Mouse (Mus musculus) embryonic stem cell, embryonic (primary cell): Measurements from ENCODE around the gene Abraxas2.

Experiments
- CTCF ChIA-PET, 4 experiments: fragments of 300-600 bp in 2 of 4; fragments of 350-600 bp in 2 of 4; sonication (Branson Sonifier 250); formaldehyde crosslinking; loops; one replicate each; lab custom pipeline; 2022; ENCODE audit warnings: inconsistent platforms in 2 of 4; lab: Charles Lee
- POLR2A ChIA-PET, 4 experiments: fragments of 300-600 bp in 2 of 4; fragments of 350-600 bp in 2 of 4; sonication (Branson Sonifier 250); formaldehyde crosslinking; loops; one replicate each; lab custom pipeline; 2022; ENCODE audit warnings: antibody characterized with exemption in 4 of 4, inconsistent platforms in 1 of 4; lab: Charles Lee

The Abraxas2 gene

DNA sequence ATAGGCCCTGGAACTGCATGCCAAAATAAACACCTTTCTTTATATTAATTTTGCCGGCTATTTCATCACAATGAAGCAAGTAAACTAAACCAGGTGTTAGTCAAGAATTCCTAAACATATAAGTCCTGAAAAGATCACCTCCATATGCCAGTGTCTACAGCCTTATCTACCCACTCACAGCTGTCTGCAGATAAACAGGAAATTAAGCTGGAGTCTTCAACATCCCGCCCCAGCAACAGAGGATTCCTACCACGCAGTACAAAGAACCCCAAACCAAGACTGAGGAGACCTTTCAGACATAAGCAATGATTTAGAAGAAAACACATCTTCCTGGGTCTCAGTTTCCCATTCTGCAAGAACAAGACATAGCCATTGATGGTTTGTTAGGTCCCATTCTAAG is 29.0 kb downstream of the Abraxas2 start:
- CTCF ChIA-PET = interaction anchor here in 2 of 4 experiments (1.6 to 3.8 kb wide), 3 partner anchors 9 to 232 kb away, joined by 7 to 23 read pairs (median 7); no protein-coding TSS in a partner anchor
- POLR2A ChIA-PET = interaction anchor here in 1 of 4 experiments (1.7 kb wide), 1 partner anchor 29 kb away, joined by 4 read pairs; the partner anchor contains the start of gene Abraxas2

DNA sequence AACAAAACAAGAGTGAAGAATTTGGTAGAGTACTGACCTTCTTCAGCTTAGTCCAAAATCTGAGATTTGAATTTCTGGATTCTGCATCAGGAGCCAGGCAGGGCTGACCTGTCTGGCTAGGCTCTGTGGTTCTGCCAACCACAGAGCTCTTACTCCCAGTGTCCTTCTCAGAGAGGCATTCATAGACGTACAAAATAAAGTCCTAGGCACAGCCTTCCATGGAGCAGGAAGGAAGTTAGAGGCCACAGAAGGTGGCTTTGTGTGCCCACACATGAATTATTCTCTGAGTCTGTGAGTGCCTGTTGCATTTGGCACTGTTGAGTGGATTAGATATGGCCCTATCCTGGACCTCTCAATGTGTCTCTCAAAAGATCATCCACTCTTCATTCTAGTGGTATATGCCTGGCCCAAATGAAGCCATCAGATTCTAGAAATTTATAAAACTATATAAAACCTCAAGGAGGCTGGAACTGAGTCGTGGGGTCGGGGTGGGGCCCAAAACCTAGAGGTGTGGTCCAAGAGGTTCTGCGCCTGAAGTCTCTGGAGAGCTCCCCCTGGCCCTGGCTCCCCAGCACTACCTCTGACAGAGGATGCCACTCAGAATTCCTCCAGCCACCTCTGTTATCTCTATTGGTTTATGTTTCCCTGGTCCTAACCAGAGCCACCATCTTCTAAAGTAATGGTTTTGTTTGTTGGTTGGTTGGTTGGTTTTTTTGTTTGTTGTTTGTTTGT is 29.7 kb downstream of the Abraxas2 start:
- ChIA-PET CTCF (interaction anchor here in 3 of 4 experiments (0.5 to 3.8 kb wide), 4 partner anchors 9 to 936 kb away, joined by 3 to 23 read pairs (median 7); no protein-coding TSS in a partner anchor), POLR2A (interaction anchor here in 2 of 4 experiments (0.6 to 1.7 kb wide), 4 partner anchors 8 to 29 kb away, joined by 3 to 4 read pairs (median 4); partner anchors contain the start of gene Abraxas2 (in 1 of the 2))

DNA sequence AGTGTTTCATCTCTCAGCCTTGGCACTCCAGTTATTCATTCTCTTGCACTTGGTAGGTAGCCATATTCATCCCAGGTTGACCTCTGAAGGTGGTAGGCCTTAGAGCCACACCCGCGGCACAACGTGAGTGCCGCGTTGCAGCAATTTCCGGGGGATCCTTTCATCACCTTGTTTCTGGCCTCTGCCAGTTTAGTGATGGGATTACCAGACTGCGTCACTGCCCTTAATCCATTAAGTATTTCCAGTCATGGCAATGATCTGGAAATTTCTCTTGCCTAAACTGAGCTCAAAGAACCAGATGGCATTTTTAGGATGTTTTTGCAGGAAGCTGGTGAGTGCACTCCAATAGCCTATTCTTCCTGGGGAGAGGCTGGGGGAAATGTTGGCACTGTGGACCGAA is 30.7 kb downstream of the Abraxas2 start:
- CTCF ChIA-PET = interaction anchor here in 2 of 4 experiments (1.0 to 3.8 kb wide), 4 partner anchors 8 to 313 kb away, joined by 3 to 23 read pairs (median 5); partner anchors contain the start of gene Oat (in 1 of the 2)

DNA sequence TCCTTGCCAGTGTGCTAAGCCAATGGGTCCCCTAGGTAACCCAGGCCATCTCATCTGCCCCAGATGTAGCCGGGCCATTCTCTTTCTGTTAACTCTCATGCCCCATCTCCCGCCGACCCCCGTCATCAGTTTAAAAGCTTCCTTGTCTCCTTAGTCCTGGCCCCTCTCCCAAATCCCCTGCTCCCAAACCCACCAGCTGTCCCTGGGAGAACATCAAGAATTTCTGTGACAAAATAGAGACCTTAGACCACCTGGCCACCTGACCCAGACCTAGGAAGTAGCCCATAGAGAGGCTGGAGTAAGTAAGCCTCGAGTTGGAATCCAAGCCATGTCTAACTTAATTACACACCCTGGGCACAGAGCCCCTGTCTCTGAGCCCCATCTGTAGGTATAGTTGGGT is 31.2 kb downstream of the Abraxas2 start:
- POLR2A ChIA-PET = interaction anchor here in 1 of 4 experiments (1.4 kb wide), 1 partner anchor 8 kb away, joined by 4 read pairs; no protein-coding TSS in a partner anchor
- CTCF ChIA-PET = interaction anchor here in 1 of 4 experiments (1.0 to 1.2 kb wide), 3 partner anchors 8 to 314 kb away, joined by 3 read pairs; partner anchors contain the start of gene Oat

More for the DNA sequence above, 30.7 kb downstream of the Abraxas2 start:
- POLR2A ChIA-PET = interaction anchor here in 1 of 4 experiments (1.4 kb wide), 1 partner anchor 9 kb away, joined by 4 read pairs; no protein-coding TSS in a partner anchor

DNA sequence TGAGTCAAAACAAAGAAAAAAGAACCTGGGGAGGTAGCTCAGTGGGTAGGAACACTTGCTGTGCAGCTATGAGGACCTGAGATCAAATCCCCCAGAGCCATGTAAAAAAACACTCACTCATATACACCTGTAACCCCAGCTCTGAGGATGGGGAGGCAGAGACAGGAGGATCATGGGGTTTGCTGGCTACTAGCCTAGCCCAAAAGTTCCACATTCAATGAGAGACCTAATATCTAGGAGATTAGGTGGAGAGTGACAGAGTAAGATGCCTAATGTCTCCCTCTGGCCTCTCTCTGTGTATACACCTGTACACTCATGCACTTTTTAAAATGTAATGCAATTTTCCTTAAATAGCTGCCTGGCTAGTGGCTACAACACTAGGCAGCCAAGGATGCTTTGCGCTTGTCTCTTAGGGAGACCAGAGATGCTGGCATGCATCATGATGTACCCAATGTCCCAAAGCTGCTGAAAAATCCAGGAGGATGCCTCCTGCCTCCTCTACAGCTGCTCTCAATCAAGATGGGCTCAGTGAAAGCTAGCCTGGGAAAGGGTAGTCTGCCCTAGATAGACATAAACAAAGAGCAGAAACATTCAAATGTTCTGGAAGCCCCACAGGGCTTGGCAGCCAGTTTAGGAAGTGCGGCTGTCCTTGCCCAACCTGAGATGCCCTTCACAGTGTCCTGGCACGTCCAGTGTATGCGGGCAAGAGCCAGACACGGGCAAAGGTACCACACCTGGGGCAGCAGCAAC is 32.7 kb downstream of the Abraxas2 start:
- ChIA-PET CTCF (interaction anchor here in 1 of 4 experiments (1.2 kb wide), 1 partner anchor 10 kb away, joined by 3 read pairs; no protein-coding TSS in a partner anchor), POLR2A (interaction anchor here in 1 of 4 experiments (0.7 kb wide), 1 partner anchor 165 kb away, joined by 3 read pairs; no protein-coding TSS in a partner anchor)

DNA sequence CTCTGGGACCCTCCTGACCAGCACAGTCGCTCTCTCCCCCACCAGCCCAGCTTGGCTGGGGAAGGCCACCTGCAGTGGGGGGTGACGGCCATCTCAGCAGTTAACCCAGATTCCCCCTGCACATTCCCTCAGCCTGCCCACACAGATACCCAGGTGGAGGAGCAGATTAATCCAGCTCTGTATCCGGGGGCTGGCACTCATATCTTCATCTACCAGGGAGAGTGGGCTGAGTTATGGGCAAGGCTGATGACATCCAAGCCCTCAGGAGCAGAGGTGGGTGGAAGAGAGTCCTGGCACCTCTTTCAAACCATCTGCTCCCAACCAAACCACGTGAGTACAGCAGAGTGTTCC is 33.3 kb downstream of the Abraxas2 start:
- CTCF ChIA-PET = no interaction called here
- POLR2A ChIA-PET = no interaction called here

DNA sequence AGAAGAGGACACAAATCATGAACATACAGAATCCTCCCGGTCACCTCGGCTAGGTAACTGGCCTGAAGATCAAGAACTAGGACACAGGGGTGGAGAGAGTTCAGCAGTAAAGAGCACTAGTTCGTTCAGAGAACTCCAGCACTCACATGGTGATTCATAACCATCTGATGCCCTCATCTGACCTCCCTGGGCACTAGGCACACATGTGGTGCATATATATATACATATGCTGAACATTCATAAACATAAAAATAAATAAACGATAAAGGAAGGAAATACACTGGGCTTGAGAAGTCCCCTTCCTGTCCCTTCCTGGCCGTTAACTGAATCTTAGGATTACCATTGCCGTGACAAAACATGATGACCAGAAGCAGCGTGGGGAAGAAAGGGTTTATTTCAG is 33.8 kb downstream of the Abraxas2 start:
- ChIA-PET CTCF (interaction anchor here in 1 of 4 experiments (0.6 kb wide), 1 partner anchor 130 kb away, joined by 7 read pairs; no protein-coding TSS in a partner anchor), POLR2A (no interaction called here)

DNA sequence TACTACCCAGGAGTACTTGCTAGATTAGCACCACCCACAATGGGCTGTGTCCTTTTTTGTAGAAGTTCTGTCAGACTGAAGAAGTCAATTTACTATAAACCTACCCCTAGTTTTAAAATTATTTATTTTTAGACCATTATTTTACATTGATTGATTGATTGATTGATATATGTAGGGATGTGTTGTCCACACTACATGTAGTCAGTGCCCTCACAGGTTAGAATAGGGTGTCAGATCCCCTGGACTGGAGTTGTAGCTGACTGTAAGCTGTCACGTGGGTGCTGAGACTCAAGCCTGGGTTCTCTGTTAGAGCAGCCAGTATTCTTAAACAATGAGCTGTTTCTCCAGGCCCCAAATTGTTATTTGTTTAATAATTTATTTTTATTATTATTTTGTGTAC is 34.3 kb downstream of the Abraxas2 start:
- ChIA-PET CTCF (interaction anchor here in 2 of 4 experiments (0.6 to 1.0 kb wide), 2 partner anchors 131 to 342 kb away, joined by 3 to 7 read pairs; no protein-coding TSS in a partner anchor), POLR2A (no interaction called here)

DNA sequence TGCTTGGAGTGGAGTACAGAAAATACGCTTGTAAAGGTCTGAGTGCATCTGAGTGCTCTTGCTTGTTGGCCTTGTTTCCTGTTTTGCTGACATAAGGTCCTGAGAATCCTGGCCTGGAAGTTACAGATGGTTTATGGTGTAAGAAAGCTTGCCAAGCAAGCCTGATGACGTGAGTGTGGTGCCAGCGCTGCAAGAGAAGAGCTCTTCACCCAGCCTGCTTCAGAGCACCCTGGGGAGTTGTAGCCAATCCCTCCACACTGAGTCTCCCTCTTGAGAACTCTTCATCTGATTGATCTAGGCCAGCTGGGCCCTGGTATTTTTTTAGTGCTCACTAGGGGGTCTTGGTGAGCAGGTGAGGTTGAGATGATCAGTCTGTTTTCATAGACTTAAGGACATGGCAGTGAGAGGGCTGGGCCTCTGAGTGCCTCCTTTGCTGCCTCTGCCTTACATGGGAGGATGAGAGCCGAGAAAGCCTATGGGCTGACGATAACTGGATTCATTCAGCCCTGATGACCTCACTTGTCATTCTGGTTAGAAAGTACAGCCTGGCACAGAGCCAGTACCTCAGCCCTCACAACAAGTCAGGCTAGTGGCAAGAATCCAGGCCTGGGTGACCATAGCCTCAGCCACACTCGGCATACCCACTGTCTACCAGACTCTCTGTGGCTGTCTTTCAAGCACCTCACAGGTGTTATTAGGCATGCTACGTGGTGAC is 36.0 kb downstream of the Abraxas2 start:
- CTCF ChIA-PET = interaction anchor here (0.5 to 4.2 kb wide), 4 partner anchors 9 to 241 kb away, joined by 3 to 132 read pairs (median 4); no protein-coding TSS in a partner anchor
- POLR2A ChIA-PET = interaction anchor here in 2 of 4 experiments (1.0 to 1.6 kb wide), 3 partner anchors 14 to 248 kb away, joined by 3 to 4 read pairs (median 3); no protein-coding TSS in a partner anchor

DNA sequence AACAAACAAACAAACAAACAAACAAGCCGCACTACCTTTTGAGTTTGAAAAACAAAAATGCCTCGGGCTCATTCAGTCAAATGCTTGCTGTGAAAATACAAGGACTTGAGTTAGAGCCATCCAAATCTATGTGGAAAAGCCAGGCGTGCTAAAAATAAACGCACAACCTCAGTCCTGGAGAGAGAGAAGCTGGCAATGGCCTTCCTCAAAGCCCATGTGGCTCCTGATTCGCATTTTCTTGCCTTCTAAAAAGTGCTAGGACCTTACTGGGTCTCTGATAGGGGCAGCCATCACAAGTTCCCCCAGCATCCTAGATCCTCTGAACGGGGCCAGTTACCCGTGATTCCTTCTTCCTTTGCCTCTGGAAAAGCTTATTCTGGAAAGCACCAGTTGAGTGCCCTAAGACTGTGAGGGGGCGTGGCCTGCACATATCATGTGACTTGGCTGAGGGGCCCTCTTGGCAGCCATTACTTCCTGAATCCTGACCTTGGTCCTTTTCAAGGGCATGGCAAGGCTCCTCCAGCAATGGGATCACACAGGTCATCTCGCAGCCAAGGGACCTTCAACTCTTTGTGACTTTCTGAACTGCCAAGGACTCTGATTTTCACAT is 37.3 kb downstream of the Abraxas2 start:
- CTCF ChIA-PET = interaction anchor here (0.6 to 4.2 kb wide), 47 partner anchors 8 to 698 kb away, joined by 3 to 132 read pairs (median 6); partner anchors contain the start of genes Abraxas2 (in 2 of the 4), Oat (in 2 of the 4), Eef1akmt2 (in 1 of the 4) and Fam53b (in 1 of the 4)
- POLR2A ChIA-PET = interaction anchor here in 3 of 4 experiments (0.6 to 3.1 kb wide), 44 partner anchors 10 to 654 kb away, joined by 3 to 54 read pairs (median 4); partner anchors contain the start of genes Abraxas2 (in 2 of the 3), Eef1akmt2 (in 2 of the 3), Zranb1 (in 2 of the 3) and Chst15 (in 1 of the 3)

DNA sequence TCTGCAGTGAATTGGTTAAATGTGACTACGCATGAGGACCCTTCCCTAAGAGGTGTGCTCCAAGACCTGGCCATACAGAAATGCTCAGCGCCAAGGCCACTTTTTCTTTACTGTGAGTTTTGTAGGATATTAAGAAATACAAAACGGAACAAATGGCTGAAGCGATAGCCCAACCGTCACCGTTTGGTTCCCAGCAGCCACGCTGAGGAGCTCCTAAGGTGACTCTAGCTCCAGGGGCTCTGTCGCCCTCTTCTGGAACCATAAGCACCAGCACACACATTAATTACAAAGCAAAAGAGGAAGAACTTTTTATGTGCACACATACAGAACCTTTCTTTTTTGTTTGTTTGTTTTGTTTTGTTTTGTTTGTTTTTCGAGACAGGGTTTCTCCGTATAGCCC is 38.2 kb downstream of the Abraxas2 start:
- POLR2A ChIA-PET = interaction anchor here (0.5 to 3.1 kb wide), 40 partner anchors 9 to 740 kb away, joined by 3 to 54 read pairs (median 5); partner anchors contain the start of genes Abraxas2 (in 2 of the 4), Eef1akmt2 (in 2 of the 4), Zranb1 (in 2 of the 4) and Chst15 (in 1 of the 4)
- CTCF ChIA-PET = interaction anchor here (0.5 to 4.2 kb wide), 67 partner anchors 9 to 873 kb away, joined by 3 to 132 read pairs (median 5); partner anchors contain the start of genes Abraxas2 (in 2 of the 4), Oat (in 2 of the 4), Eef1akmt2 (in 1 of the 4) and Fam53b (in 1 of the 4)

DNA sequence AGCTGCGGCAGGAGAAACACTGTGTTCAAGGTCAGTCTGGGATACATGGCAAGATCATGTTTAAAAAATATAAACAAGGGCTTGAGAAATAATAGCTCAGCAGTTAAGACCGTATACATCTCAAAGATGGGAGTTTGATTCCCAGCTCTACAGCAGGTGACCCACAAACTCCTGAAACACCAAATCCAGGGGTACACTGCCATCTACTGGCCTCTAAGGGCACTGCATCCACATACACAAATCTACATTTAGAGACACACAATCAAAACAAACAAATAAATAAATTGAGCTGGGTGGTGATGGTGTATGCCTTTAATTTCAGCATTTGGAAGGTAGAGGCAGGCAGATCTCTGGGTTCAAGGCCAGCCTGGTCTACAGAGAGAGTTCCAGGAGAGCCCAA is 39.2 kb downstream of the Abraxas2 start:
- ChIA-PET CTCF (interaction anchor here (0.6 to 4.2 kb wide), 74 partner anchors 8 to 708 kb away, joined by 3 to 132 read pairs (median 4); partner anchors contain the start of genes Abraxas2 (in 2 of the 4), Eef1akmt2 (in 1 of the 4), Oat (in 1 of the 4) and Zranb1 (in 1 of the 4)), POLR2A (interaction anchor here in 3 of 4 experiments (0.6 to 3.1 kb wide), 24 partner anchors 8 to 739 kb away, joined by 3 to 54 read pairs (median 4); partner anchors contain the start of genes Abraxas2 (in 2 of the 3), Edrf1 (in 1 of the 3) and Oat (in 1 of the 3))

DNA sequence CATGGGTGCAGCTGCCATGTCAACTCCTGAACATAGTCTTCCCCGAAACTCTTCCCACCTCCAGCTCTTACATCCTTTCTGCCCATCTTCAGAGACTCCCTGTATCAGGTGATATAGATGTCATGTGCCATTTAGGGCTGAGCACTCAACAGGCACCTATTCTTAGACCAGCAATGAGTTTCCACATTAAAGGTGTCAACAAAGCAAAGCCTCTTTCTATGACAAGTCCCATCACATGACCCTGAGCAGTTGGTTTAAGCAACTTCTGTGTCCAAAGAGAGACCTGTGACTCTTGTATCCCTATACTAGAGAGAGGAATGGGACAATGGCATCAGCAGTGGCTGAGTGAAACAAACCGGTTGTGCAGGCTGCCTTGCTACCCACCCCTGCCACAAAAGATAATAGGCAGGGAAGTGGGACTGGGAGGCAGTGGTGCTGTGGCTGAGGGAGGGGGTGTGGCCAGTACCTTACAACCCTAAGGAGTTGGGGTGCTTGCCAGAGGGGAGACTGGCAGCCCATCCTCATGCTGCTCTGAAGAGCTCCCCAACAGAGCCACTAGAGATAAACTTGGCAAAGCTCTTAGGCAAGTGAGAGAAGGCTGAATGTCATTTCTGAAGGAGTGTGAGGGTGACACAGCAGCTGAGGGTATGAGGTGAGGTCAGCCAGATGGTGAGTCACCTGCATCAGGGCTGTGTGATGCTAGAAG is 42.0 kb downstream of the Abraxas2 start:
- ChIA-PET POLR2A (interaction anchor here in 1 of 4 experiments (0.5 to 1.7 kb wide), 6 partner anchors 21 to 451 kb away, joined by 3 read pairs; no protein-coding TSS in a partner anchor), CTCF (interaction anchor here in 3 of 4 experiments (0.6 to 1.6 kb wide), 3 partner anchors 212 to 245 kb away, joined by 3 to 14 read pairs (median 7); no protein-coding TSS in a partner anchor)

DNA sequence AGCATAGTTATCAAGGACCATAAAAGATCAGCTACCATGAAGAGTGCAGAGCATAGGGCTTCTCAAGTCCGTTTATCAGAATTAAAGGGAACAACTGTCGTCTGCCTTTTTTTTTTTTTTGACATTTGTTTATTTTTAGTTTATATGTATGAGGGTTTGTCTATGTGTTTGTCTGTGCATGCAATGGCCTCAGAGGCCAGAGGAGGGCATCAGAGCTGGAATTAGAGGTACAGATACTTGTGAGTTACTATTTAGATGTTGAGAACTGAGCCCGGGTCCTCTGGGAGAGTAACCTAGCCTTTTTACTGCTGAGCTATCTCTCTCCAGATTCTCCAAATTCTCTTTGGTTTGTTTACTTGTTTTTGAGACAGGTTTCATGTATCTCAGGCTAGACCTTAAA is 44.8 kb downstream of the Abraxas2 start:
- CTCF ChIA-PET = interaction anchor here in 3 of 4 experiments (0.6 to 1.1 kb wide), 6 partner anchors 9 to 635 kb away, joined by 3 to 6 read pairs (median 4); no protein-coding TSS in a partner anchor
- POLR2A ChIA-PET = interaction anchor here (0.5 to 1.3 kb wide), 6 partner anchors 21 to 1888 kb away, joined by 3 to 6 read pairs (median 3); no protein-coding TSS in a partner anchor

DNA sequence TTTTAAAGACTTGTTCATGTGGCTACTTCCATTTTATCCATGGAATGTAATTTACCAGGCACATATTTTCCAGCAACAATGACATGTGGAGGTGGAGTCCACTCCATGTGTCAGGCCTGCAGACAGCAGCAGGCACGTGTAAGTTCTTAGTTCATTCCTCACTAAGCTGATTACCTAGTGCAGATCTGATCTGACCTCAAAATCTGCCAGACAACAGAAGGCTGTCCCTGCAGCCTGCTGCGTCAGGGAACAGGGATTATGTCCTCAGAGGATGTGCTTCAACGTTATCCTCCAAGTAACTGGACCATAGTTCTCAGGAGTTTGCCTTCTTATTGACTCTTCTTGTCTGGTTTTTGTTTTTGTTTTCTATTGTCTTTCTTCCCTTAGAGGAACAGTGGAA is 62.9 kb downstream of the Abraxas2 start:
- ChIA-PET CTCF (no interaction called here), POLR2A (interaction anchor here in 1 of 4 experiments (0.6 kb wide), 3 partner anchors 9 to 129 kb away, joined by 3 to 4 read pairs (median 3); partner anchors contain the start of gene Zranb1)
